Mouse (Mus musculus): ENCODE results near the gene Cux2. TPM values are rescaled to one million over a fixed set of nuclear protein-coding genes. Genes with fewer than 3 reads are reported as not detected.

The Cux2 gene
- total and polyA plus RNA-seq, 2 experiments from 2014 or later = 16.7 to 44.0 TPM

DNA sequence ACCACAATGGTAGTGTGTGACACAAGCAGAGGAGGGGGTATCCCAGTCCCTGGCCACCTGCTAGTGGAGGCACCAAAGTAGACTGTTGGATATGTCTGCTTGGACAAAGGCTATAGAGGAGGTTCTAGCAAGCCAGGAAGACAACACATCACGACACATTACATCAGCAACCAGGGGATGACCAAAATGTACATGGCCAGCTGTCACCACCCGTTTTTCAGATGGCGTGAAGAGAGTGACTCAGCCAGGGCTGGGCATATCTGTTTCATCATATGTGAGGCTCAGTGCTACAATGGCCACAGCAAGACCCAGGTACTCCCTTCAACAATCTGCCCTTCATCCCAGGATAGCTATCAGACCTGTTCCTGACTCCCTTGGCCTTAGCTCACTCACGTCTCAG is 133.1 kb downstream of the Cux2 start:
- ATAC-seq (no peak), DNase-seq (no peak)
- Histone ChIP-seq H3K9me3 (ENCODE audit: low read length) (no peaks in the 10 kb centered on the region), H3K27me3 (ENCODE audit: insufficient read depth, low read length) (no peaks in the 10 kb centered on the region), H3K4me2 (ENCODE audit: low read depth) (no peak overlapping the region), H3K36me3 (ENCODE audit: insufficient read depth) (no peaks in the 10 kb centered on the region), H3K9ac (no peak overlapping the region), H3K4me3 (ENCODE audit: low read depth, low read length) (no peak overlapping the region), H3K27ac (ENCODE audit: low read depth, low read length) (no peak overlapping the region), H3K4me1 (ENCODE audit: insufficient read depth) (no peaks in the 10 kb centered on the region)
- WGBS = 86% methylated on average over 4 of the region's 4 CpGs
- no peak for TF ChIP-seq CTCF (IDR thresholded peaks at IDR 0.05; ENCODE audit: low read depth)

DNA sequence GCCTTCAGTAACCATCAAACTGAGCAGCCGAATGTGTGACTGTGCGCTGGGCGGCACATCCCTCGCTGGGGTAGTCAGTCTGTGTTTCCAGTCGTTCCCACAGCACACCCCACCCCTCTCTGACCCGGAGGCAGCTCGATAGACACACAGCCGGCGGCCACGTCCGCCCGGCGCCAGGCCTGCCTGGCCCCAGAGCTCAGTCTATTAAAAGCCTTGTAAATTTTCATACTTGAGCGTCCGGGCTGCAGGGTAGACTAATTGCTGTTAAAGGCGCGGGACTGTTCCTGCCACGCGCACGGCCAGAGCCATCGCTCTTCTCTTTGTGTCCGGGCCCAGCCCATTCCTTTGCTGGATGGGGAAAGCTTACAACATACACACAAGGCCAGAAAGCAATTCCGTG is 135.9 kb downstream of the Cux2 start:
- Histone ChIP-seq H3K9me3 (ENCODE audit: low read length) (no peaks in the 10 kb centered on the region), H3K36me3 (ENCODE audit: insufficient read depth) (no peaks in the 10 kb centered on the region), H3K4me1 (ENCODE audit: insufficient read depth) (no peaks in the 10 kb centered on the region), H3K27ac (ENCODE audit: low read depth, low read length) (no peak overlapping the region), H3K4me3 (ENCODE audit: low read depth, low read length) (no peak overlapping the region), H3K9ac (no peak overlapping the region), H3K4me2 (ENCODE audit: low read depth) (no peak overlapping the region), H3K27me3 (ENCODE audit: insufficient read depth, low read length) (no peaks in the 10 kb centered on the region)
- WGBS = 34% methylated on average over 23 of the region's 23 CpGs
- no peak for ATAC-seq
- TF ChIP-seq CTCF (IDR thresholded peaks at IDR 0.05; ENCODE audit: low read depth) = no peak
- no peak for DNase-seq

DNA sequence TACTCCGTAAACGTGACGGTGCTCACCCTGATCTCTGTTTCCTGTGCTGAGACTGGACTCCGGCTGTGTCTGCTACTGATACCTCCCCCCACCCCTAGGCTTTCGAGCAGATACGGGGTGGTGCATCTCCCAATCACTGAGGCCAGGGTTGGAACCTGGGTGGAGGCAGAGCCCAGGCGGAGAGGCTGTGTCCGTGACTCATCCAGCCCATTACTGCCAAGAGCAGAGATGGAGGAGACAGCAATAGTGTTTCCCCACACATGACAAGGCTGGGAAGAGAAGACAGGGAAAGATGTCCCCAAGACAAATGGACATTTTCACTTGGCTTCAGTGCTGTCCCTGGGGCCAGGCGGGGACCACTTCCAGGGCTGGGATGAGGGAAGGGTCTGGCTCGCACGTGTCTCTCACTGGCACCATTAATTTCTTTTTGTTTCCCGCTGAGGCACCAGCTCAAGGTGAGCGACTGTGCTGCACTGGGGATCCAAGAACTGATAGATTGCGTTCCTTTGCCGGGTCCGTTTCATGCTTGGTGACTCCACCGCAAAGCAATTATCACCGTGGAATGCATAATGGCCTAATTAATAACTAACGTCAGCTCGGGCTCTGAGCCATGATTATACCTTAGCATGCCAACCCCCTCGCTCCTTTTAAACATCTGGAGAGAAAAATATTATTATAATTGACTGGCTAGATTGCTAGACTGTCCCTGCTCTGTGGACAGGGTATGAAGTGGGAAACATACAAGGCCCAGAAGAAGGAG is 140.5 kb downstream of the Cux2 start:
- Histone ChIP-seq H3K4me3 (ENCODE audit: low read depth, low read length) (no peak overlapping the region), H3K9ac (no peak overlapping the region), H3K36me3 (ENCODE audit: insufficient read depth) (no peaks in the 10 kb centered on the region), H3K9me3 (ENCODE audit: low read length) (no peaks in the 10 kb centered on the region), H3K4me2 (ENCODE audit: low read depth) (no peak overlapping the region), H3K27me3 (ENCODE audit: insufficient read depth, low read length) (no peaks in the 10 kb centered on the region), H3K27ac (ENCODE audit: low read depth, low read length) (no peak overlapping the region), H3K4me1 (ENCODE audit: insufficient read depth) (no peaks in the 10 kb centered on the region; the same call in 1 of the 2 replicates)
- TF ChIP-seq CTCF (IDR thresholded peaks at IDR 0.05; ENCODE audit: low read depth) = no peak
- 61% methylated on average over 21 of the region's 21 CpGs for WGBS
- no peak for DNase-seq
- no peak for ATAC-seq

DNA sequence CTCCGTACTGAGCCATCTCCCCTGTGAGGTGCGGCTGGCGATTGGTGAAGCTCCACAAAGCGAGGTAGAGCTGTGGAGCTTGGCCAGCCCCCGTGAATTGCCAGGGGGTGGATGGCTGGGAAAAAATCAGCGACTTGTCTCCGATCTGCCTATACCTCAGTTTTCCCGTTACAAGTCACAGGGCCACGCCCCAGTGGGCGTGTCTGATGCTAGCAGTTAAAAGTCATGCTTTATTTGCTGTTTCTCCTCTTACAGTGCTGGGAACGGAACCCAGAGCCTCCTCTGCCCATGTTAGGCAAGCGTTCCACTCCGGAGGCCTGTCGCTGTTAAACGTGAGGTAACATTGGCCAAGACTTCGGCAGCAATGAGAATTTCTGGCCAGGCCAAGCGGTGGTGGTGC is 144.2 kb downstream of the Cux2 start:
- 80% methylated on average over 17 of the region's 17 CpGs for WGBS
- 0 out of 2 replicates have a peak overlapping the region, but pooled peaks have one; percentile 50 for H3K27ac ChIP-seq (ENCODE audit: low read depth, low read length)
- H3K27me3 ChIP-seq (ENCODE audit: insufficient read depth, low read length) = no peaks in the 10 kb centered on the region

DNA sequence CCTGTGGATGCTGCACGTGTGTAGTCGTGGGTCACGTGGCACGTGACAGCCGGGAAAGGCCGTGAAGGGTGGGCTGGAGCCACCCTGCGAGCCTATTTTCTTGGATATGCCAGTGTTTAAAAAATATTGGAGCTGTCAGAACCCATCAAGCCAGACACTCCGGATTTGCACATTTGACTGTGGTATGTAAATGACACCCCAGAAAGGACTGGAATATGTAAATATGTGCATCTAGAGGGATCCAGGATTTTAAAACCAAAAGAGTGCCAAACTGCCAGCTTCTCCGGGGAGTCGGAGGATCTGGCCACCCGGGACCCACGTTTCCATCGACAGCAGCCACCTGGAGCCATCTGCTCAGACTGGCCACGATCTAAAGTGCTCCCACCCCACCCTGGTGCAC is 145.1 kb downstream of the Cux2 start:
- no peak overlapping the region for H3K9ac ChIP-seq
- H3K4me3 ChIP-seq (ENCODE audit: low read depth, low read length) = no peak overlapping the region
- no peak for TF ChIP-seq CTCF (IDR thresholded peaks at IDR 0.05; ENCODE audit: low read depth)
- ATAC-seq (peak; percentile 77), DNase-seq (peak; percentile 66)
- H3K4me1 ChIP-seq (ENCODE audit: insufficient read depth) = no peaks in the 10 kb centered on the region; the same call in none of the 2 replicates
- 54% methylated on average over 14 of the region's 14 CpGs for WGBS
- H3K27me3 ChIP-seq (ENCODE audit: insufficient read depth, low read length) = no peaks in the 10 kb centered on the region
- H3K36me3 ChIP-seq (ENCODE audit: insufficient read depth) = no peaks in the 10 kb centered on the region
- no peak overlapping the region for H3K4me2 ChIP-seq (ENCODE audit: low read depth)
- H3K27ac ChIP-seq (ENCODE audit: low read depth, low read length) = 0 out of 2 replicates have a peak overlapping the region, but pooled peaks have one; percentile 50
- H3K9me3 ChIP-seq (ENCODE audit: low read length) = no peaks in the 10 kb centered on the region

More for the DNA sequence above, 144.2 kb downstream of the Cux2 start:
- Histone ChIP-seq H3K4me3 (ENCODE audit: low read depth, low read length) (no peak overlapping the region), H3K9me3 (ENCODE audit: low read length) (no peaks in the 10 kb centered on the region), H3K9ac (no peak overlapping the region), H3K36me3 (ENCODE audit: insufficient read depth) (no peaks in the 10 kb centered on the region), H3K4me2 (ENCODE audit: low read depth) (no peak overlapping the region), H3K4me1 (ENCODE audit: insufficient read depth) (no peaks in the 10 kb centered on the region; the same call in none of the 2 replicates)
- DNase-seq = no peak
- ATAC-seq = no peak
- TF ChIP-seq CTCF (IDR thresholded peaks at IDR 0.05; ENCODE audit: low read depth) = no peak

DNA sequence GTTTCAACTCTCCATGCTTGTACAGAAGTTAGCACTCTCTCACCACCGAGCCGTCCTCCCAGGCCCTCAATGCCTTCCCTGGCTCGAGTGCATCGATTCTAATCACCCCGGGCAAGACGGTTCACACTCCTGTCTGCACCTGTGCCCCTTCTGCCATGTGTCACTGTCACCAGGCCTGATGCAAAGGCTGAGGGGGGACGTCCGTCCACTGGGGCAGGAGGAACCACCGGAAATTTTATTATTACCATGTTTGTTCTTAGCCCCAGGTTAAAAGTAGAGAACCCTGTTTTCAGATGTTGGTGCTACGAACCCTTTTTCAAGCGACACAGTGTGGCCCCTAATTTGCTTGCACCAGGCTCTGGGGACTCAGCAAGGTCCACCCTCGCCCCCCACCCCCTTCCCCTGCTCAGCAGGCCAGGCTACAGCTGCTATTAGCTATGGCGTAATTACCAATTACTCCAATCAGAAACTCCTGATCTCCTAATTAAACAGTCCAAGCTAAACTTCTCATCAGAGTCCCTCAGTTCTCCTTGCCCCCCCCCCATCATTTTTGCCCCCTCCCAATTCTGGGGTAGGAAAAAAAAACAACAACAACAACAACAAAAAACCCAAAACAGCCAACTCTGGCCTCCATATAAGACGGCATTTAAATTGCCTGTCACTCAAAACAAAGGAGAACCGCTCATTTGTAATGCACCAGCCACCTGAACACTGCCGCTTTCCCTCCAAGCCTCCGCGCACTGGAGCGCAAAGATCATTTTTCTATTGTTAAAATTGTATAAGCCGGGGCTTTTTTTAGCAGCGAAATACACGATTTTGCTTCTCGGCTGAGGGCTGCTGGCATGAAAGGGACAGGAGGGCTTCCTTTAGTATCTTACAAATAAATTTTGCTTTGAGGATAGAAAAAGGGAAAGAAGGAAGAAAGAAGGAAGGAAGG is 146.8 kb downstream of the Cux2 start:
- no peaks in the 10 kb centered on the region for H3K27me3 ChIP-seq (ENCODE audit: insufficient read depth, low read length)
- no peaks in the 10 kb centered on the region; the same call in none of the 2 replicates for H3K4me1 ChIP-seq (ENCODE audit: insufficient read depth)
- WGBS = 15% methylated on average over 23 of the region's 23 CpGs
- H3K4me3 ChIP-seq (ENCODE audit: low read depth, low read length) = no peak overlapping the region
- H3K36me3 ChIP-seq (ENCODE audit: insufficient read depth) = no peaks in the 10 kb centered on the region
- no peak for TF ChIP-seq CTCF (IDR thresholded peaks at IDR 0.05; ENCODE audit: low read depth)
- DNase-seq (no peak), ATAC-seq (no peak)
- no peaks in the 10 kb centered on the region for H3K9me3 ChIP-seq (ENCODE audit: low read length)
- H3K27ac ChIP-seq (ENCODE audit: low read depth, low read length) = peak overlapping the region; percentile 51; the same call in 1 of the 2 replicates
- H3K9ac ChIP-seq = no peak overlapping the region
- H3K4me2 ChIP-seq (ENCODE audit: low read depth) = no peak overlapping the region

Data from forebrain, postnatal 0 days (tissue).